Mouse (Mus musculus): ENCODE measurements around the gene Zfp277.

GRCm38 (mm10) chr12:40381824-40382223 lies 63.9 kb downstream of the Zfp277 start:
- TF ChIP-seq POLR2A (IDR thresholded peaks at IDR 0.05; ENCODE audit: low read depth, low read length) (no peak), CTCF (IDR thresholded peaks at IDR 0.05; ENCODE audit: extremely low read depth, insufficient read depth, insufficient read length, insufficient replicate concordance) (no peak)
